Mouse (Mus musculus) midbrain, postnatal 0 days (tissue): ENCODE data around the gene Slc30a4. TPM values are rescaled to one million over a fixed set of nuclear protein-coding genes. Genes with fewer than 3 reads are reported as not detected.
A peak's percentile ranks its signal among the peaks of the same experiment; 100 is the strongest.

Experiments used
- ATAC-seq: fragments of 200-750 bp; cut with Nextera tagmentation; 2 replicates; pipeline ENCODE4 v1.8.0; 2017; ENCODE audit warnings: moderate number of reproducible peaks, mild to moderate bottlenecking, moderate TSS enrichment, moderate library complexity; ENCODE audit not compliant: low FRiP score
- DNase-seq: peaks from one replicate; pipeline ENCODE4 v3.0.0-alpha.2; 2015; ENCODE audit warnings: low spot score
- H3K27ac ChIP-seq: fragments of 300-500 bp; sonication (generic); 2 replicates; pipeline ENCODE4 v1.5.1; 2014; ENCODE audit warnings: low read depth, mild to moderate bottlenecking, low read length, mixed read lengths
- H3K27me3 ChIP-seq: fragments of 300-500 bp; sonication (generic); 2 replicates; pipeline ENCODE4 v1.6.1; 2014; ENCODE audit warnings: low read length, control low read depth, mixed read lengths; ENCODE audit not compliant: insufficient read depth
- H3K36me3 ChIP-seq: fragments of 300-500 bp; sonication (generic); 2 replicates; pipeline ENCODE4 v1.6.1; 2014; ENCODE audit warnings: low read length, control low read depth, mixed read lengths; ENCODE audit not compliant: insufficient read depth
- H3K4me1 ChIP-seq: fragments of 300-500 bp; sonication (generic); 2 replicates; pipeline ENCODE4 v1.6.1; 2014; ENCODE audit warnings: mild to moderate bottlenecking, control low read depth, antibody characterized with exemption, low read length, mixed read lengths; ENCODE audit not compliant: insufficient read depth
- H3K4me2 ChIP-seq: fragments of 300-500 bp; sonication (generic); 2 replicates; pipeline ENCODE4 v1.6.1; 2014; ENCODE audit warnings: low read depth, mild to moderate bottlenecking, low read length, mixed read lengths; ENCODE audit not compliant: poor library complexity, severe bottlenecking
- H3K4me3 ChIP-seq: fragments of 300-500 bp; sonication (generic); 2 replicates; pipeline ENCODE4 v1.5.1; 2014; ENCODE audit warnings: low read depth, mild to moderate bottlenecking, low read length, moderate library complexity
- H3K9ac ChIP-seq: fragments of 300-500 bp; sonication (generic); replicated peaks from 2 replicates; pipeline ENCODE4 v1.6.1; 2014; ENCODE audit warnings: mild to moderate bottlenecking, low read length, moderate library complexity, mixed read lengths; ENCODE audit not compliant: poor library complexity, severe bottlenecking
- H3K9me3 ChIP-seq: fragments of 300-500 bp; sonication (generic); 2 replicates; pipeline ENCODE4 v1.6.1; 2016; ENCODE audit warnings: low read length, control low read depth
- CTCF ChIP-seq: IDR thresholded peaks from 2 replicates; pipeline ENCODE4 v1.5.1; 2016; ENCODE audit warnings: antibody characterized with exemption, mild to moderate bottlenecking
- whole genome bisulfite sequencing: fragments of 180-500 bp; shearing (Covaris S2); extraction: QIAGEN DNeasy Blood & Tissue Kit; methylation state at CpG from one replicate; pipeline ENCODE4 v1.1.7; 2014; 5-methylcytosine and 5-hydroxymethylcytosine counted together
- polyA plus RNA-seq: library from polyadenylated mRNA; unstranded; fragments of >200 nt; fragmentation: Nextera tagmentation; extraction: Ambion mirVana; gene quantifications from 2 replicates; pipeline ENCODE4 v1.2.1, GENCODE M21; 2015
- total RNA-seq: library from RNA; depleted of rRNA; stranded (reverse); fragments of >200 nt; gene quantifications from 2 replicates; pipeline ENCODE4 v1.2.3, GENCODE M21; 2014

Gene Slc30a4
- total and polyA plus RNA-seq, 2 experiments from 2014 or later = 6.1 to 31.6 TPM

GRCm38 (mm10) chr2:122711911-122712310 is 9.4 kb upstream of the Slc30a4 start:
- no peak for ATAC-seq
- Histone ChIP-seq H3K9me3 (no peaks in the 10 kb centered on the region), H3K4me2 (no peak overlapping the region), H3K27me3 (no peaks in the 10 kb centered on the region), H3K36me3 (no peaks in the 10 kb centered on the region), H3K27ac (no peak overlapping the region), H3K4me1 (no peaks in the 10 kb centered on the region), H3K4me3 (no peak overlapping the region), H3K9ac (no peak overlapping the region)
- WGBS = 69% methylated on average over 3 of the region's 3 CpGs
- TF ChIP-seq CTCF = no peak
- no peak for DNase-seq

GRCm38 (mm10) chr2:122709156-122709555 is 6.7 kb upstream of the Slc30a4 start:
- H3K9me3 ChIP-seq = no peaks in the 10 kb centered on the region
- no peaks in the 10 kb centered on the region for H3K27me3 ChIP-seq
- H3K9ac ChIP-seq = no peak overlapping the region
- H3K36me3 ChIP-seq = no peaks in the 10 kb centered on the region
- H3K27ac ChIP-seq = no peak overlapping the region
- 82% methylated on average over 1 of the region's 1 CpGs for WGBS
- TF ChIP-seq CTCF = no peak
- H3K4me2 ChIP-seq = no peak overlapping the region
- no peaks in the 10 kb centered on the region for H3K4me1 ChIP-seq
- no peak for DNase-seq
- ATAC-seq = no peak
- no peak overlapping the region for H3K4me3 ChIP-seq

GRCm38 (mm10) chr2:122708080-122708479 is 5.6 kb upstream of the Slc30a4 start:
- no peak overlapping the region for H3K9ac ChIP-seq
- TF ChIP-seq CTCF = no peak
- WGBS = 73% methylated on average over 3 of the region's 3 CpGs

GRCm38 (mm10) chr2:122704572-122704971 is 2.1 kb upstream of the Slc30a4 start:
- Histone ChIP-seq H3K27me3 (no peaks in the 10 kb centered on the region), H3K36me3 (no peaks in the 10 kb centered on the region), H3K4me1 (peaks cover 10% of the 10 kb centered on the region; the same call in 1 of the 2 replicates), H3K9ac (no peak overlapping the region), H3K4me2 (no peak overlapping the region), H3K27ac (no peak overlapping the region), H3K9me3 (no peaks in the 10 kb centered on the region), H3K4me3 (no peak overlapping the region)
- no peak for TF ChIP-seq CTCF
- no peak for ATAC-seq
- WGBS = 93% methylated on average over 2 of the region's 2 CpGs
- no peak for DNase-seq

More at GRCm38 (mm10) chr2:122708080-122708479, 5.6 kb upstream of the Slc30a4 start:
- H3K4me1 ChIP-seq = no peaks in the 10 kb centered on the region; the same call in 1 of the 2 replicates
- H3K27ac ChIP-seq = no peak overlapping the region
- H3K27me3 ChIP-seq = no peaks in the 10 kb centered on the region
- DNase-seq = no peak
- ATAC-seq = no peak
- no peak overlapping the region for H3K4me3 ChIP-seq
- H3K9me3 ChIP-seq = no peaks in the 10 kb centered on the region
- H3K36me3 ChIP-seq = no peaks in the 10 kb centered on the region
- no peak overlapping the region for H3K4me2 ChIP-seq

- Histone ChIP-seq H3K36me3 (no peaks in the 10 kb centered on the region), H3K9ac (peak overlapping the region; percentile 82), H3K4me3 (peak overlapping the region; percentile 82), H3K27me3 (no peaks in the 10 kb centered on the region), H3K9me3 (no peaks in the 10 kb centered on the region), H3K4me1 (peaks cover 10% of the 10 kb centered on the region; the same call in 1 of the 2 replicates), H3K4me2 (peak overlapping the region; percentile 86), H3K27ac (peak overlapping the region; percentile 62; the same call in 1 of the 2 replicates)
- WGBS = under 1% methylated on average over 15 of the region's 15 CpGs
- DNase-seq (no peak), ATAC-seq (no peak)
- TF ChIP-seq CTCF = no peak
These were observed 637 bp downstream of the Slc30a4 start for GRCm38 (mm10) chr2:122701871-122702180.

GRCm38 (mm10) chr2:122701012-122701411 is 1.5 kb downstream of the Slc30a4 start:
- Histone ChIP-seq H3K36me3 (no peaks in the 10 kb centered on the region), H3K4me3 (peak overlapping the region; percentile 82), H3K4me1 (peaks cover 10% of the 10 kb centered on the region; the same call in 1 of the 2 replicates), H3K9ac (no peak overlapping the region), H3K27me3 (no peaks in the 10 kb centered on the region), H3K27ac (no peak overlapping the region), H3K4me2 (peak overlapping the region; percentile 86), H3K9me3 (no peaks in the 10 kb centered on the region)
- TF ChIP-seq CTCF = no peak
- ATAC-seq (no peak), DNase-seq (no peak)
- WGBS = 57% methylated on average over 8 of the region's 8 CpGs
